Mouse (Mus musculus): ENCODE measurements around the gene Tcap. TPM values are rescaled to one million over a fixed set of nuclear protein-coding genes. Genes with fewer than 3 reads are reported as not detected.

Gene Tcap
- polyA plus RNA-seq, 1 experiment from 2014 or later: not detected

DNA sequence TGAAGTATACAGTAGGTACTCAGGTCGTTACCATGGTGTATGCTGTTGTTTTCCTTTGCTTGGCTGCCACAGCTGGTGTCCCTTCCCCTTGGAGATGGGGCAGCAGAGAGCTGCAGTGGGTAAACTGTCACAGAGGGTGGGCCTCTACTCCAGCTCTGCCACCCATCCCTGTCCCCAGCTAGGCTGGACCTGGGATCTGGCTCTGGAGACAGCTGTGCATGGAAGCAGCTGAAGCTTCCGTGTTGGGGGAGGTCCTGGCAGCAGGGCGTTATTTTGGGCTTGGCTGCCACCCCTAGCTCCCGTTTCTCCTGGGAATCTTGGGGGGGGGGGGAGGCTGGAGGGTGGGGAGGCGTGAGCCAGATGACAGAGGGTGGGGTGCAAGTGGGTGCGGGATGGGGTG lies 34.7 kb downstream of the Tcap start:
- ChIA-PET POLR2A (no interaction called here), CTCF (interaction anchor here (1.3 to 2.8 kb wide), 2 partner anchors 20 to 76 kb away, joined by 5 to 8 read pairs; partner anchors contain the start of gene Mien1)
- no peak for DNase-seq (ENCODE audit: low read depth, low spot score)
- in situ Hi-C loops (cut with MboI; ENCODE audit: low pct_unique_long_range_greater_than_20kb): no loop called here
- no peak for TF ChIP-seq CTCF (IDR thresholded peaks at IDR 0.05)
- no peaks in the 10 kb centered on the region for H3K27me3 ChIP-seq
- ATAC-seq: no peak

GRCm38 (mm10) chr11:98418939-98419547 lies 35.4 kb downstream of the Tcap start:
- ChIA-PET CTCF (interaction anchor here (1.3 to 2.8 kb wide), 2 partner anchors 20 to 76 kb away, joined by 5 to 8 read pairs; partner anchors contain the start of gene Mien1), POLR2A (no interaction called here)
- in situ Hi-C loops (cut with MboI; ENCODE audit: low pct_unique_long_range_greater_than_20kb): no loop called here
- no peak for TF ChIP-seq CTCF (IDR thresholded peaks at IDR 0.05)
- DNase-seq (ENCODE audit: low read depth, low spot score) (no peak), ATAC-seq (no peak)
- no peaks in the 10 kb centered on the region for H3K27me3 ChIP-seq

- DNase-seq (ENCODE audit: low read depth, low spot score) (no peak), ATAC-seq (no peak)
- ChIA-PET POLR2A (no interaction called here), CTCF (interaction anchor here (2.2 kb wide), 1 partner anchor 12 kb away, joined by 7 read pairs; the partner anchor contains the start of gene Mien1)
- H3K27me3 ChIP-seq: no peaks in the 10 kb centered on the region
- TF ChIP-seq CTCF (IDR thresholded peaks at IDR 0.05): no peak
- in situ Hi-C loops (cut with MboI; ENCODE audit: low pct_unique_long_range_greater_than_20kb): no loop called here
Measured at GRCm38 (mm10) chr11:98426592-98426991, 43.0 kb downstream of the Tcap start.

DNA sequence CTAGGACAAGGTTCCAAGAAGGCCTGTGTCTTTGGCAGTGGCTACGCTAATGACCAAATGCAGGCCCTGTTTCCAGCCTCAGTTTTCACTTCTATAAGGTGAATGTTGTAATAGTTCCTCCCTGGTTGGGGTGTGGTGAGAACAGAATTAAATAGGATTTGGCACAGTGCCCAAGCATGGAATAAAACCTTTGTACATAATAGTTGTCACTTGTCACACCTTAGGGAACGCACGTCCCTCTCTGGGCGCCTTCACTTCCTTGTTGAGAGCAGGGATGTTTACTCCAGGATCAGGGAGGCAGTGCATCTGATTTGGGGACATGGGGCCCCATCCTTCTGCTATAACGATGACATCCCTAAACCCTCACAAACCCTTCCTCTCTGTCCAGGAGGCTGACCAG lies 44.8 kb downstream of the Tcap start:
- CTCF ChIA-PET: no interaction called here
- ATAC-seq (no peak), DNase-seq (ENCODE audit: low read depth, low spot score) (no peak)
- in situ Hi-C loops (cut with MboI; ENCODE audit: low pct_unique_long_range_greater_than_20kb): no loop called here
- POLR2A ChIA-PET: no interaction called here
- H3K27me3 ChIP-seq: no peaks in the 10 kb centered on the region
- TF ChIP-seq CTCF (IDR thresholded peaks at IDR 0.05): no peak

- ATAC-seq: no peak
- no peak for TF ChIP-seq CTCF (IDR thresholded peaks at IDR 0.05)
- ChIA-PET POLR2A (no interaction called here), CTCF (no interaction called here)
- H3K27me3 ChIP-seq: no peaks in the 10 kb centered on the region
- DNase-seq (ENCODE audit: low read depth, low spot score): no peak
- in situ Hi-C loops (cut with MboI; ENCODE audit: low pct_unique_long_range_greater_than_20kb): no loop called here
Measured at GRCm38 (mm10) chr11:98431743-98432502, 48.3 kb downstream of the Tcap start.

Other genes with a start within 250 kb of the Tcap start
- 21.8 TPM for gene Fbxl20, start 233.4 kb upstream of the Tcap start, polyA plus RNA-seq (2021)
- 23.9 TPM for gene Med1, start 190.5 kb upstream of the Tcap start, polyA plus RNA-seq (2021)
- 24.8 TPM for gene Cdk12, start 180.8 kb upstream of the Tcap start, polyA plus RNA-seq (2021)
- not detected for gene Neurod2, start 54.2 kb upstream of the Tcap start, polyA plus RNA-seq (2021)
- gene Ppp1r1b, start 35.4 kb upstream of the Tcap start, polyA plus RNA-seq (2021): 19.2 TPM
- 46.3 TPM for gene Stard3, start 25.4 kb upstream of the Tcap start, polyA plus RNA-seq (2021)
- gene Pnmt, start 2.6 kb downstream of the Tcap start, polyA plus RNA-seq (2021): not detected
- 9.9 TPM for gene Pgap3, start 16.7 kb downstream of the Tcap start, polyA plus RNA-seq (2021)
- gene Erbb2, start 28.7 kb downstream of the Tcap start, polyA plus RNA-seq (2021): 33.4 TPM
- gene Mien1, start 55.2 kb downstream of the Tcap start, polyA plus RNA-seq (2021): 100 TPM
- 1.7 TPM for gene Grb7, start 62.6 kb downstream of the Tcap start, polyA plus RNA-seq (2021)
- gene Ikzf3, start 162.2 kb downstream of the Tcap start, polyA plus RNA-seq (2021): not detected
- gene Zpbp2, start 167.3 kb downstream of the Tcap start, polyA plus RNA-seq (2021): 0.98 TPM
- gene Ormdl3, start 203.6 kb downstream of the Tcap start, polyA plus RNA-seq (2021): 94.8 TPM
- gene Lrrc3c, start 214.5 kb downstream of the Tcap start, polyA plus RNA-seq (2021): not detected
- gene Gm12355, start 241.8 kb downstream of the Tcap start, polyA plus RNA-seq (2021): 16.4 TPM
- not detected for gene Gsdma3, start 242.5 kb downstream of the Tcap start, polyA plus RNA-seq (2021)